Mouse (Mus musculus) cerebellum, adult 2 months (tissue): ENCODE results near the gene Zfp365.

Experiments used
- CTCF ChIP-seq: fragments of 200-500 bp; IDR thresholded peaks from 2 replicates; pipeline ENCODE4 v1.5.1; 2011; ENCODE audit warnings: low read depth, mild to moderate bottlenecking, control low read depth, low read length, moderate library complexity, borderline replicate concordance; ENCODE audit not compliant: insufficient read depth
- POLR2A ChIP-seq: fragments of 200-500 bp; IDR thresholded peaks from 2 replicates; pipeline ENCODE4 v1.6.1; 2011; ENCODE audit warnings: low read length, control low read depth, borderline replicate concordance; ENCODE audit not compliant: insufficient read depth

DNA sequence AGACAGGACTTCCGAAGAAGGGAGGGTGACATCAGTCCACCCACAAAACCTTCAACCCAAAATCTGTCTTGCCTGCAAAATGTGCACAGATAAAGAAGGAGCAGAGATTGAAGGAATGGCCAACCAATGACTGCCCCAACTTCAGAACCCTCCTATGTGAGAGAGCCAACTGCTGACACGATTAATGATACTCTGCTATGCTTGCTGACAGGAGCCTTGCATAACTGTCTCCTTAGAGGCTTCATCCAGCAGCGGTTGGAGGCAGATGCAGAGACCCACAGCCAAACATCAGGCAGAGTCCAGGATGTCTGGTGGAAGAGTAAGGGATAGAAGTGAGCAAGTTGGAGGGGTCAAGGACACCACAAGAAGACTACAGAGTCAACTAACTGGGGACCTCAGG lies 73.3 kb downstream of the Zfp365 start:
- TF ChIP-seq CTCF (no peak), POLR2A (no peak)
